Mouse (Mus musculus) fibroblast of lung, adult 2 months (primary cell): Measurements from ENCODE around the gene Zcchc24.

Source experiments
- DNase-seq: peaks from one replicate; pipeline ENCODE4 v3.0.0-alpha.2; 2011; ENCODE audit warnings: low read depth

Gene Zcchc24

GRCm38 (mm10) chr14:25776294-25776693 lies 7.5 kb upstream of the Zcchc24 start:
- no peak for DNase-seq

- no peak for DNase-seq
Observed at GRCm38 (mm10) chr14:25774100-25774499, 5.3 kb upstream of the Zcchc24 start.

- DNase-seq, result no peak
Observed at GRCm38 (mm10) chr14:25773039-25773438, 4.2 kb upstream of the Zcchc24 start.

- no peak for DNase-seq
Observed at GRCm38 (mm10) chr14:25769626-25770306, 927 bp upstream of the Zcchc24 start.

- no peak for DNase-seq
Observed at GRCm38 (mm10) chr14:25768261-25768893, 462 bp downstream of the Zcchc24 start.

- DNase-seq, result no peak
Observed at GRCm38 (mm10) chr14:25767725-25768203, 1.1 kb downstream of the Zcchc24 start.

- DNase-seq, result no peak
Observed at GRCm38 (mm10) chr14:25766441-25766840, 2.4 kb downstream of the Zcchc24 start.

- no peak for DNase-seq
Observed at GRCm38 (mm10) chr14:25765921-25766320, 2.9 kb downstream of the Zcchc24 start.

GRCm38 (mm10) chr14:25765146-25765545 lies 3.7 kb downstream of the Zcchc24 start:
- DNase-seq, result no peak

- no peak for DNase-seq
Observed at GRCm38 (mm10) chr14:25761184-25761583, 7.7 kb downstream of the Zcchc24 start.

GRCm38 (mm10) chr14:25759981-25760537 lies 8.8 kb downstream of the Zcchc24 start:
- peak; percentile 93 for DNase-seq

- peak; percentile 94 for DNase-seq
Observed at GRCm38 (mm10) chr14:25759551-25759950, 9.3 kb downstream of the Zcchc24 start.

GRCm38 (mm10) chr14:25757917-25758316 lies 10.9 kb downstream of the Zcchc24 start:
- no peak for DNase-seq

GRCm38 (mm10) chr14:25756385-25756990 lies 12.4 kb downstream of the Zcchc24 start:
- no peak for DNase-seq

GRCm38 (mm10) chr14:25755541-25755940 lies 13.3 kb downstream of the Zcchc24 start:
- no peak for DNase-seq

GRCm38 (mm10) chr14:25754531-25755484 lies 14.0 kb downstream of the Zcchc24 start:
- DNase-seq, result no peak

- peak; percentile 88 for DNase-seq
Observed at GRCm38 (mm10) chr14:25753021-25753420, 15.8 kb downstream of the Zcchc24 start.

GRCm38 (mm10) chr14:25751067-25751466 lies 17.8 kb downstream of the Zcchc24 start:
- no peak for DNase-seq

GRCm38 (mm10) chr14:25750448-25751015 lies 18.3 kb downstream of the Zcchc24 start:
- peak; percentile 87 for DNase-seq

GRCm38 (mm10) chr14:25749143-25749909 lies 19.5 kb downstream of the Zcchc24 start:
- DNase-seq, result peak; percentile 90
